Mouse (Mus musculus) midbrain, embryonic 12.5 days (tissue): ENCODE data around the gene Fbxo22. TPM values are rescaled to one million over a fixed set of nuclear protein-coding genes. Genes with fewer than 3 reads are reported as not detected.

ENCODE experiments used
- ATAC-seq: fragments of 200-750 bp; cut with Nextera tagmentation; 2 replicates; pipeline ENCODE4 v1.8.0; 2017; ENCODE audit warnings: low read depth, moderate TSS enrichment, moderate library complexity; ENCODE audit not compliant: low FRiP score
- H3K27ac ChIP-seq: fragments of 300-500 bp; sonication (generic); replicated peaks from 2 replicates; pipeline ENCODE4 v1.5.1; 2016; ENCODE audit warnings: mild to moderate bottlenecking
- H3K27me3 ChIP-seq: fragments of 300-500 bp; sonication (generic); 2 replicates; pipeline ENCODE4 v1.6.1; 2016; ENCODE audit warnings: mild to moderate bottlenecking
- H3K36me3 ChIP-seq: fragments of 300-500 bp; sonication (generic); 2 replicates; pipeline ENCODE4 v1.6.1; 2016
- H3K4me1 ChIP-seq: fragments of 300-500 bp; sonication (generic); 2 replicates; pipeline ENCODE4 v1.6.1; 2016
- H3K4me2 ChIP-seq: fragments of 300-500 bp; sonication (generic); replicated peaks from 2 replicates; pipeline ENCODE4 v1.6.1; 2016; ENCODE audit warnings: mild to moderate bottlenecking, moderate library complexity
- H3K4me3 ChIP-seq: fragments of 300-500 bp; sonication (generic); 2 replicates; pipeline ENCODE4 v1.5.1; 2016; ENCODE audit warnings: mild to moderate bottlenecking
- H3K9ac ChIP-seq: fragments of 300-500 bp; sonication (generic); replicated peaks from 2 replicates; pipeline ENCODE4 v1.6.1; 2016; ENCODE audit warnings: mild to moderate bottlenecking, moderate library complexity
- H3K9me3 ChIP-seq: fragments of 300-500 bp; sonication (generic); 2 replicates; pipeline ENCODE4 v1.6.1; 2016; ENCODE audit warnings: mild to moderate bottlenecking
- WGBS: fragments of 180-500 bp; shearing (Covaris S2); methylation state at CpG from one replicate; pipeline ENCODE4 v1.1.7; 2016; 5-methylcytosine and 5-hydroxymethylcytosine counted together
- polyA plus RNA-seq: library from polyadenylated mRNA; unstranded; fragments of >200 nt; fragmentation: Nextera tagmentation; extraction: Ambion mirVana; gene quantifications from 2 replicates; pipeline ENCODE4 v1.2.1, GENCODE M21; 2016

Gene Fbxo22
- 82.5 and 90.2 TPM in 2 replicates for polyA plus RNA-seq

- H3K4me1 ChIP-seq: peaks cover 26% of the 10 kb centered on the region
Observed at GRCm38 (mm10) chr9:55208790-55209481, at the start of gene Fbxo22. Gene Fbxo22 (plus strand): TSS chr9:55208925.

GRCm38 (mm10) chr9:55170655-55171412, 37.9 kb upstream of the Fbxo22 start:
- no peak overlapping the region for H3K4me3 ChIP-seq
- no peak for ATAC-seq
- H3K9ac ChIP-seq: no peak overlapping the region
- H3K4me2 ChIP-seq: no peak overlapping the region
- H3K36me3 ChIP-seq: peaks cover 6% of the 10 kb centered on the region; the same call in 1 of the 2 replicates
- H3K9me3 ChIP-seq: no peaks in the 10 kb centered on the region
- 86% methylated on average over 7 of the region's 7 CpGs for WGBS
- no peak overlapping the region for H3K27ac ChIP-seq
- H3K27me3 ChIP-seq: no peaks in the 10 kb centered on the region
- H3K4me1 ChIP-seq: no peaks in the 10 kb centered on the region

More at GRCm38 (mm10) chr9:55208790-55209481, at the start of gene Fbxo22:
- Histone ChIP-seq H3K9ac (peak within 1 kb of the TSS; percentile 83), H3K4me2 (peak within 1 kb of the TSS; percentile 89), H3K9me3 (no peaks in the 10 kb centered on the region), H3K27me3 (no peaks in the 10 kb centered on the region), H3K27ac (peak within 1 kb of the TSS; percentile 90), H3K36me3 (peaks cover 14% of the 10 kb centered on the region), H3K4me3 (peak within 1 kb of the TSS; percentile 85)
- ATAC-seq: peak; percentile 99
- WGBS: under 1% methylated on average over 65 of the region's 65 CpGs

DNA sequence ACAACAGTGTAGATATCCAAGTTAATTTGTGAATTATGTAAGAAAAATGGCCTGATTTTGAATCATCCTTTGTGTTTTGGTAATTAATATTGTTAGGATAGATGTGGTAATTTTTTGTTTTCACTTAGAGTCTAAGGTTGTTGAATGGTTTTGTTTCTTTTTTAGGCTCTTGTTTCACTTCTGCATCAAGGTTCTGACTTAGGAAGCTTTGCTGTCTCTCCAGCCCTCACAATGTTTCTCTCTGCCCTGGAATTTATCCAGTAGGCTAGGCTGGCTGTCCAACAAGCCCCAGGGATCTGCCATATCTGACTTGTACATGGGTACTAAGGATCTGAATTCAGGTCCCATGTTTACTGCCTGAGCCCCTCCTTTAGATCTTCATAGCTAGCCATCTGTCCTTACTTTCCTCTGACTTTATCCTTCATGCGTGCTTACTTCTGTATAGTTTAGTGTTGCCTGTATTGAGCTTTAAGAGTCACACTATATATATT, 36.5 kb upstream of the Fbxo22 start:
- no peak overlapping the region for H3K27ac ChIP-seq
- H3K4me3 ChIP-seq: no peak overlapping the region
- ATAC-seq: no peak
- H3K9ac ChIP-seq: no peak overlapping the region
- peaks cover 6% of the 10 kb centered on the region; the same call in 1 of the 2 replicates for H3K36me3 ChIP-seq
- no peaks in the 10 kb centered on the region for H3K4me1 ChIP-seq
- no peaks in the 10 kb centered on the region for H3K9me3 ChIP-seq
- WGBS: 89% methylated on average over 1 of the region's 1 CpGs
- no peaks in the 10 kb centered on the region for H3K27me3 ChIP-seq
- H3K4me2 ChIP-seq: no peak overlapping the region

- H3K4me3 ChIP-seq: no peak overlapping the region
- no peak overlapping the region for H3K27ac ChIP-seq
- H3K4me1 ChIP-seq: no peaks in the 10 kb centered on the region
- WGBS: 73% methylated on average over 2 of the region's 2 CpGs
- H3K9me3 ChIP-seq: no peaks in the 10 kb centered on the region
- H3K9ac ChIP-seq: no peak overlapping the region
- no peak overlapping the region for H3K4me2 ChIP-seq
- ATAC-seq: no peak
- H3K36me3 ChIP-seq: 0 out of 2 replicates have a peak, but pooled peaks cover 6% of the 10 kb centered on the region
- no peaks in the 10 kb centered on the region for H3K27me3 ChIP-seq
Observed at GRCm38 (mm10) chr9:55174235-55174634, 34.5 kb upstream of the Fbxo22 start.

DNA sequence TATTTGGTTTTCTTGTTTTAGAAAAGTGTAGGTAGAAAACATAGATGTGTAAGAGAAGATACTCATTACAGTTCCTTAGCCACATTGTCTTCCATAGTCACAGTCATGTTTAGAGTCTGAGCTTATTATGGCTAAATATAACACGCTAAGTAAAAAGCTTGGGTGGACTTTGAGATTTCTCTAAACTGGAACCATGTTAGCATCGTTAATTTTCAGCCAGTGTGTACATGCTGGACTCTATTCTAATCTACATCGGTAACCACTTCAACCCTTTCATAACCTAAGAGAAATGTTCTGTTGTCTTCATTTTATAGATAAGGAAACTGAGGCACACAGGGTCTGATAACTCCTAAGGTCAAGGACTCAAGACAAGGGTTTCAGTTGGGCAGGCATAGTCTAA, 12.8 kb upstream of the Fbxo22 start:
- WGBS: 93% methylated on average over 3 of the region's 3 CpGs
- no peaks in the 10 kb centered on the region for H3K27me3 ChIP-seq
- H3K27ac ChIP-seq: no peak overlapping the region
- no peaks in the 10 kb centered on the region for H3K9me3 ChIP-seq
- ATAC-seq: no peak
- no peak overlapping the region for H3K4me2 ChIP-seq
- H3K9ac ChIP-seq: no peak overlapping the region
- H3K4me1 ChIP-seq: no peaks in the 10 kb centered on the region
- peaks cover 18% of the 10 kb centered on the region for H3K36me3 ChIP-seq
- no peak overlapping the region for H3K4me3 ChIP-seq

DNA sequence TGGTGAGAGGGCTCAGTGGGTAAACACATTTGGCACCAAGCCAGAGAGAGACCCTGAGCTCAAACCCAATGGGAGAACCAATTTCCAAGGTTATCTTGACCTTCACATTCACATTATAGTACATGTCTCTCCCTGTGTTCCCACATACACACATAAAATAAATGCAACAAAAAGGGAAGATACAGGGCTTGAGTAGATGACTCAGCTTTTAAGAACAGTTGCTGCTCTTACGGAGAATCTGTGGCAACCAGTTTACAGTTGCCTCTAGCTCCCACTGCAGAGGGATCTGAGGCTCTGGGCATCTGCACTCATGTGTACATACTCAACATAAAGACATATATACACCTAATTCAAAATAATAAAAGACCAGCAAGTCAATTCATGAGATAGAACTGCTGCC, 10.5 kb upstream of the Fbxo22 start:
- H3K27ac ChIP-seq: no peak overlapping the region
- H3K9me3 ChIP-seq: no peaks in the 10 kb centered on the region
- ATAC-seq: no peak
- H3K4me3 ChIP-seq: no peak overlapping the region
- no peaks in the 10 kb centered on the region for H3K27me3 ChIP-seq
- no peak overlapping the region for H3K9ac ChIP-seq
- 94% methylated on average over 1 of the region's 1 CpGs for WGBS
- no peaks in the 10 kb centered on the region for H3K4me1 ChIP-seq
- H3K4me2 ChIP-seq: no peak overlapping the region
- H3K36me3 ChIP-seq: peaks cover 12% of the 10 kb centered on the region; the same call in 1 of the 2 replicates

DNA sequence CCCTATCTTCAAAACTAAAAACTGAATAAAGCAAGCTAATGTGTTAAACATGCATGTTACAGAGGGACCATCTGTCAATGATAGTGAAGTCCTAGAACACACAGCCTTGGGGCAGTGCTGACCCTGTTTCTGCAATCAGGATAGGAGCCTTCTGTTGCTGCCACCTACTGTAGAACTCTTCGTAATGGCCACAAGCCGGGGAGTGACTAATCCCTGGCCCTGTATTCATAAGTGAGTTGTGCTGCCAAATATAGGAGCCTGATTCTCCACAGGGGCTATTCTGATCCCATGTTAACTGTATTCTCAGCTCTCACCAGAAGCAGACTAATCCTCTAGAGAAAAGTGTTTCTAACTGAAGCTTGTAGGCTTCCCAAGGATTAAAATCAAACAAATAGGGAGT, 9.4 kb upstream of the Fbxo22 start:
- no peak overlapping the region for H3K4me2 ChIP-seq
- H3K4me1 ChIP-seq: no peaks in the 10 kb centered on the region
- no peak for ATAC-seq
- H3K9ac ChIP-seq: no peak overlapping the region
- H3K27ac ChIP-seq: no peak overlapping the region
- H3K9me3 ChIP-seq: no peaks in the 10 kb centered on the region
- WGBS: 57% methylated on average over 2 of the region's 2 CpGs
- no peaks in the 10 kb centered on the region for H3K27me3 ChIP-seq
- no peak overlapping the region for H3K4me3 ChIP-seq
- peaks cover 14% of the 10 kb centered on the region; the same call in 1 of the 2 replicates for H3K36me3 ChIP-seq

GRCm38 (mm10) chr9:55208458-55208789, 301 bp upstream of the Fbxo22 start:
- peak; percentile 28; the same call in 1 of the 2 replicates for ATAC-seq
- peak overlapping the region; percentile 90 for H3K27ac ChIP-seq
- 0% methylated on average over 2 of the region's 2 CpGs for WGBS
- H3K36me3 ChIP-seq: peaks cover 9% of the 10 kb centered on the region; the same call in 1 of the 2 replicates
- H3K9ac ChIP-seq: peak overlapping the region; percentile 83
- H3K4me3 ChIP-seq: peak overlapping the region; percentile 85
- no peaks in the 10 kb centered on the region for H3K27me3 ChIP-seq
- no peaks in the 10 kb centered on the region for H3K9me3 ChIP-seq
- peak overlapping the region; percentile 89 for H3K4me2 ChIP-seq
- H3K4me1 ChIP-seq: peaks cover 26% of the 10 kb centered on the region

DNA sequence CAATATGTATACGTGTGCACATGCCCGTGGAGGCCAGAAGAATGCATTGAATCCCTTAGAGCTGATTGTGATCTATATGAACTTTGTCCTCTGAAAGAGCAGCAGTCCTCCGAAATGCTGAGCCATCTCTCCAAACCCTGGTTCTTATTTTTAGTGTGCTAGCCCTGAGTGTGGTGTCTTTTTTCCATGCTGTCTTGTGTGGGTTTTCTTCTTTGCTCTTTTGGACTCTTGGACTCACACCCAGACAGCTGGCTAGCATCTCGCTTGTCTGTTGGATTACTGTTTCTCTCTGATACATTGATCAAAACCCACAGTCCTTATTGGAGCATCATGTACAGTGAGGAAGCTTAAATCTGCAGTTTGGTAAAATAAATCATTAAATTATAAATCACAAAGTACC, 2.9 kb downstream of the Fbxo22 start:
- H3K27me3 ChIP-seq: no peaks in the 10 kb centered on the region
- H3K4me3 ChIP-seq: no peak overlapping the region
- no peak overlapping the region for H3K4me2 ChIP-seq
- no peak for ATAC-seq
- H3K4me1 ChIP-seq: peaks cover 26% of the 10 kb centered on the region
- 88% methylated on average over 4 of the region's 4 CpGs for WGBS
- no peaks in the 10 kb centered on the region for H3K9me3 ChIP-seq
- H3K27ac ChIP-seq: no peak overlapping the region
- no peak overlapping the region for H3K9ac ChIP-seq
- H3K36me3 ChIP-seq: peaks cover 34% of the 10 kb centered on the region

- no peaks in the 10 kb centered on the region for H3K27me3 ChIP-seq
- H3K4me3 ChIP-seq: no peak overlapping the region
- H3K27ac ChIP-seq: no peak overlapping the region
- WGBS: 92% methylated on average over 1 of the region's 1 CpGs
- no peak for ATAC-seq
- peaks cover 18% of the 10 kb centered on the region for H3K4me1 ChIP-seq
- peaks cover 52% of the 10 kb centered on the region for H3K36me3 ChIP-seq
- H3K4me2 ChIP-seq: no peak overlapping the region
- no peaks in the 10 kb centered on the region for H3K9me3 ChIP-seq
- H3K9ac ChIP-seq: no peak overlapping the region
Observed at GRCm38 (mm10) chr9:55213396-55213795, 4.7 kb downstream of the Fbxo22 start.

DNA sequence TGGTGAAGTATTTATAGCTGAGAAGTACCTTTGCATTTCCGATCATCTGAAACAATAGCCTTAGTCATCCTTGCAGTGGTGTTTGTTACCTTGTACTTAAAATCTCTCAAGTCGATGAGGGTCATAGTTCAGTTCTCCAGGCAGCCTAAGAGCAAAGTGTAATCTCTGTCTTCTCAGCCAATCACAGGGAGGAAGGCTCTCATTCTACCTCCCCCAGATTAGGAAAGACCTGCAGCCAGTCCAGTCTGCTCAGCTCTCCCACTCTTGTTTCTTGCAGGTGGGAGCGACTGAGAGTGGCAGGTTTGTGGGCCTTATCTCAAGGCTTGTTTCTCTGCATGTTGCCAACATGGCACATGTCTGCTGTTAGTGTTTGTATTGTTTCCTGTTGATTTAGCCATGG, 6.3 kb downstream of the Fbxo22 start:
- Histone ChIP-seq H3K27me3 (no peaks in the 10 kb centered on the region), H3K27ac (no peak overlapping the region), H3K4me3 (no peak overlapping the region), H3K9ac (no peak overlapping the region), H3K9me3 (no peaks in the 10 kb centered on the region), H3K4me1 (peaks cover 10% of the 10 kb centered on the region), H3K4me2 (no peak overlapping the region), H3K36me3 (peaks cover 68% of the 10 kb centered on the region)
- no peak for ATAC-seq
- 92% methylated on average over 3 of the region's 3 CpGs for WGBS

DNA sequence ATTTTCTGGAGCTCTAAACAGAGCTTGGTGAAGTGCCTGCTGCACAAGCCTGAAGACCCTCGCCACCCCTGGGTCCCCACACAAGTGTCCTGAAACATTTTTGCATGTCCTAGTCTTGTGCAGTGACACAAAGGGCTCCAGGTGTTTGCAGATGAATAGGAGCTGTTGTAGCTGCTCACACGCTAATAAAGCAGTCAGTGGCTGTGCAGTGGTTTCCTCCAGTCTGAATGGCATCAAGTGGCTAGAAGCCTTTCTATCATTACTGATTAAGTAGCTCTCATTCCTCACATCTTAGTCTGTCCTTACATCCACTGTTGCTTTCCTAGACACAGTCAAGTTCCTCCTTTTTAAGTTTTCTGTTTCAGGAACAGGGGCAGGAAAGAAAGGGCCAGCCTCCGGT, 6.9 kb downstream of the Fbxo22 start:
- WGBS: 79% methylated on average over 3 of the region's 3 CpGs
- Histone ChIP-seq H3K9ac (no peak overlapping the region), H3K4me2 (no peak overlapping the region), H3K27me3 (no peaks in the 10 kb centered on the region), H3K27ac (no peak overlapping the region), H3K4me1 (peaks cover 6% of the 10 kb centered on the region; the same call in 1 of the 2 replicates), H3K36me3 (peaks cover 74% of the 10 kb centered on the region), H3K4me3 (no peak overlapping the region), H3K9me3 (no peaks in the 10 kb centered on the region)
- no peak for ATAC-seq
